Mouse (Mus musculus): ENCODE data around the gene Ranbp3.
"Not testable (repeated sequence)": the region's sequence is repeated elsewhere in the genome, so short reads cannot be mapped to it uniquely, and the experiment has no call there.

The Ranbp3 gene

GRCm38 (mm10) chr17:56672941-56673646, at the start of gene Ranbp3:
Gene Ranbp3, plus strand, starts transcription at chr17:56673294.
- DNase-seq (ENCODE audit: low spot score): peak; percentile 99

- no peak for DNase-seq (ENCODE audit: low spot score)
These were observed 47.6 kb upstream of the Ranbp3 start for GRCm38 (mm10) chr17:56625495-56625894.

- no peak for DNase-seq (ENCODE audit: low spot score)
These were observed 46.8 kb upstream of the Ranbp3 start for GRCm38 (mm10) chr17:56626260-56626659.

- peak; percentile 99 for DNase-seq (ENCODE audit: low spot score)
These were observed 46.2 kb upstream of the Ranbp3 start, which contains the start of gene Lonp1 for GRCm38 (mm10) chr17:56626754-56627470. Gene Lonp1, minus strand, starts transcription at chr17:56626887.

GRCm38 (mm10) chr17:56627530-56628277, 45.4 kb upstream of the Ranbp3 start, which contains the start of gene Catsperd:
Gene Catsperd, plus strand, starts transcription at chr17:56628143.
- DNase-seq (ENCODE audit: low spot score): no peak

- DNase-seq (ENCODE audit: low spot score): not testable (repeated sequence)
These were observed 43.0 kb upstream of the Ranbp3 start for GRCm38 (mm10) chr17:56629800-56630781.

GRCm38 (mm10) chr17:56631807-56632206, 41.3 kb upstream of the Ranbp3 start:
- no peak for DNase-seq (ENCODE audit: low spot score)

- DNase-seq (ENCODE audit: low spot score): no peak
These were observed 39.1 kb upstream of the Ranbp3 start for GRCm38 (mm10) chr17:56634023-56634422.

GRCm38 (mm10) chr17:56643237-56643636, 29.9 kb upstream of the Ranbp3 start:
- DNase-seq (ENCODE audit: low spot score): no peak

- DNase-seq (ENCODE audit: low spot score): no peak
These were observed 25.5 kb upstream of the Ranbp3 start for GRCm38 (mm10) chr17:56647546-56647945.

- DNase-seq (ENCODE audit: low spot score): no peak
These were observed 21.3 kb upstream of the Ranbp3 start for GRCm38 (mm10) chr17:56651801-56652200.

- no peak for DNase-seq (ENCODE audit: low spot score)
These were observed 18.3 kb upstream of the Ranbp3 start for GRCm38 (mm10) chr17:56654771-56655170.

GRCm38 (mm10) chr17:56655311-56655710, 17.8 kb upstream of the Ranbp3 start:
- no peak for DNase-seq (ENCODE audit: low spot score)

- DNase-seq (ENCODE audit: low spot score): no peak
These were observed 16.9 kb upstream of the Ranbp3 start for GRCm38 (mm10) chr17:56656171-56656570.

GRCm38 (mm10) chr17:56663659-56664058, 9.4 kb upstream of the Ranbp3 start:
- DNase-seq (ENCODE audit: low spot score): no peak

- no peak for DNase-seq (ENCODE audit: low spot score)
These were observed 8.8 kb upstream of the Ranbp3 start for GRCm38 (mm10) chr17:56664333-56664732.

GRCm38 (mm10) chr17:56666384-56666783, 6.7 kb upstream of the Ranbp3 start:
- DNase-seq (ENCODE audit: low spot score): no peak

GRCm38 (mm10) chr17:56667591-56667990, 5.5 kb upstream of the Ranbp3 start:
- no peak for DNase-seq (ENCODE audit: low spot score)

- DNase-seq (ENCODE audit: low spot score): peak; percentile 95
These were observed 4.5 kb upstream of the Ranbp3 start for GRCm38 (mm10) chr17:56668384-56669144.

GRCm38 (mm10) chr17:56669766-56670165, 3.3 kb upstream of the Ranbp3 start:
- DNase-seq (ENCODE audit: low spot score): no peak
